Mouse (Mus musculus) liver, embryonic 11.5 days (tissue): Measurements from ENCODE around the gene Chkb. TPM values are rescaled to one million over a fixed set of nuclear protein-coding genes. Genes with fewer than 3 reads are reported as not detected.
"Not testable (repeated sequence)": the region's sequence is repeated elsewhere in the genome, so short reads cannot be mapped to it uniquely, and the experiment has no call there.

Experiments used
- ATAC-seq: fragments of 200-750 bp; cut with Nextera tagmentation; replicated peaks from 2 replicates; pipeline ENCODE4 v1.8.0; 2017; ENCODE audit warnings: moderate number of reproducible peaks, mild to moderate bottlenecking, moderate TSS enrichment, moderate library complexity; ENCODE audit not compliant: low FRiP score
- DNase-seq: peaks from one replicate; pipeline ENCODE4 v3.0.0-alpha.2; 2017; ENCODE audit warnings: low spot score
- H3K27ac ChIP-seq: fragments of 300-500 bp; sonication (generic); 2 replicates; pipeline ENCODE4 v1.5.1; 2014; ENCODE audit warnings: mild to moderate bottlenecking, low read depth, low read length, control low read depth
- H3K27me3 ChIP-seq: fragments of 300-500 bp; sonication (generic); replicated peaks from 2 replicates; pipeline ENCODE4 v1.6.1; 2014; ENCODE audit warnings: low read length, mixed read lengths; ENCODE audit not compliant: control insufficient read depth, insufficient read depth
- H3K36me3 ChIP-seq: fragments of 300-500 bp; sonication (generic); 2 replicates; pipeline ENCODE4 v1.6.1; 2014; ENCODE audit warnings: mild to moderate bottlenecking, low read length, moderate library complexity, mixed read lengths; ENCODE audit not compliant: control insufficient read depth, insufficient read depth
- H3K4me1 ChIP-seq: fragments of 300-500 bp; sonication (generic); replicated peaks from 2 replicates; pipeline ENCODE4 v1.6.1; 2014; ENCODE audit warnings: low read length, mixed read lengths; ENCODE audit not compliant: control insufficient read depth, insufficient read depth
- H3K4me2 ChIP-seq: fragments of 300-500 bp; sonication (generic); 2 replicates; pipeline ENCODE4 v1.6.1; 2014; ENCODE audit warnings: mild to moderate bottlenecking, control low read depth, moderate library complexity
- H3K4me3 ChIP-seq: fragments of 300-500 bp; sonication (generic); 2 replicates; pipeline ENCODE4 v1.5.1; 2014; ENCODE audit warnings: low read depth, low read length, control low read depth
- H3K9ac ChIP-seq: fragments of 300-500 bp; sonication (generic); 2 replicates; pipeline ENCODE4 v1.6.1; 2014; ENCODE audit warnings: low read depth, low read length, control low read depth
- H3K9me3 ChIP-seq: fragments of 300-500 bp; sonication (generic); 2 replicates; pipeline ENCODE4 v1.6.1; 2016; ENCODE audit warnings: low read length, inconsistent platforms, mixed read lengths; ENCODE audit not compliant: control insufficient read depth
- WGBS: fragments of 180-500 bp; shearing (Covaris S2); extraction: QIAGEN DNeasy Blood & Tissue Kit; methylation state at CpG from one replicate; pipeline ENCODE4 v1.1.7; 2014; 5-methylcytosine and 5-hydroxymethylcytosine counted together
- polyA plus RNA-seq: library from polyadenylated mRNA; unstranded; fragments of >200 nt; fragmentation: Nextera tagmentation; extraction: Ambion mirVana; gene quantifications from 2 replicates; pipeline ENCODE4 v1.2.1, GENCODE M21; 2014

The Chkb gene
- polyA plus RNA-seq, 1 experiment from 2014 or later = 47.5 TPM

- no peak overlapping the region for H3K9ac ChIP-seq
- no peak overlapping the region for H3K27ac ChIP-seq
- no peaks in the 10 kb centered on the region for H3K27me3 ChIP-seq
- 53% methylated on average over 3 of the region's 3 CpGs for WGBS
- H3K36me3 ChIP-seq = no peaks in the 10 kb centered on the region
- H3K4me3 ChIP-seq = no peak overlapping the region
- H3K4me1 ChIP-seq = peaks cover 2% of the 10 kb centered on the region; the same call in 1 of the 2 replicates
- no peak overlapping the region for H3K4me2 ChIP-seq
- no peak for ATAC-seq
- no peak for DNase-seq
- H3K9me3 ChIP-seq = no peaks in the 10 kb centered on the region
Observed at GRCm38 (mm10) chr15:89434136-89434535, 4.4 kb upstream of the Chkb start.

GRCm38 (mm10) chr15:89432946-89433345 is 3.2 kb upstream of the Chkb start:
- H3K36me3 ChIP-seq = no peaks in the 10 kb centered on the region
- H3K9me3 ChIP-seq = no peaks in the 10 kb centered on the region
- DNase-seq (no peak), ATAC-seq (no peak)
- H3K4me2 ChIP-seq = no peak overlapping the region
- 85% methylated on average over 4 of the region's 4 CpGs for WGBS
- no peak overlapping the region for H3K4me3 ChIP-seq
- H3K27me3 ChIP-seq = no peaks in the 10 kb centered on the region
- H3K4me1 ChIP-seq = peaks cover 8% of the 10 kb centered on the region
- H3K27ac ChIP-seq = no peak overlapping the region
- no peak overlapping the region for H3K9ac ChIP-seq

DNA sequence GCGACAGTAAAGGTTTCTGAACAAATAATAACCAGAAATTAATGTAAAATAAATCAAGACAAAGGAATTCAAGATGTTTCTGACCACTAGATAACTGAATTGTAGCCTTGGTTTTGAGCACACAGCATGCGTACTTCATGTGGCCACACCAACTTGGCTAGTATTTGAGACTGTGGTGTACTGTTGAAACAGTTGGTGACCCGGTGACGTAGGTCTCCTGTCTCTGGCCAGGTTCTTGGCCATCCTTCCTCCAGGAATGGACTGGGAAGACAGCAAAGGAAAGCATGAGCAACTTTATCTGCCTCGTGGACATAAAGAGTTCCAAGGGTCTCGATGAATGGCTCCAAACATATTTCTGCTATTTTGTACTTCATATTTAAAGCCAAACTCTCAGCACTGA is 2.1 kb upstream of the Chkb start:
- no peak overlapping the region for H3K4me2 ChIP-seq
- DNase-seq (no peak), ATAC-seq (no peak)
- H3K4me1 ChIP-seq = peaks cover 8% of the 10 kb centered on the region
- no peak overlapping the region for H3K27ac ChIP-seq
- H3K36me3 ChIP-seq = peaks cover 5% of the 10 kb centered on the region; the same call in 1 of the 2 replicates
- no peaks in the 10 kb centered on the region for H3K9me3 ChIP-seq
- 90% methylated on average over 6 of the region's 6 CpGs for WGBS
- no peak overlapping the region for H3K9ac ChIP-seq
- H3K4me3 ChIP-seq = no peak overlapping the region
- no peaks in the 10 kb centered on the region for H3K27me3 ChIP-seq

DNA sequence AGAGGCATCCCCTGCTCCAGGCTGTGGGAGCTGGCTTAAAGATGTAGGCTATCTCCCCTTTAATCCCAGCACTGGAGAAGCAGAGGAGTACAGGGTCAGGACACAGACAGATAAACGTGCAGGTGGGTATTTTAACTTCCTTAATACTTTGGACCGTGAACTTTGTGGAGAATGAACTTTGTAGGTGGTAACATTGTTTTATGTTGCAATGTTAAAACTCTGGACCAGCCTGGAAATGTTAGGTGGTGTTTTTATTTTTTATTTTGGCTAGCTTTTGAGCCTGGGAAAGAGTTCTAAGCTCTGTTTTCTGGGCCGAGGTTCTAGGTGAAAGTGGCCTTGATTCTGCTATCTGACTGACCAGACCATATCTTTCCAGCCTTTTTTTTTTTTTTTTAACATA is 1.6 kb upstream of the Chkb start:
- peaks cover 8% of the 10 kb centered on the region for H3K4me1 ChIP-seq
- H3K4me2 ChIP-seq = peak overlapping the region; percentile 38
- ATAC-seq (no peak), DNase-seq (no peak)
- no peak overlapping the region for H3K27ac ChIP-seq
- no peaks in the 10 kb centered on the region for H3K9me3 ChIP-seq
- no peak overlapping the region for H3K9ac ChIP-seq
- WGBS = 74% methylated on average over 3 of the region's 3 CpGs
- H3K36me3 ChIP-seq = peaks cover 7% of the 10 kb centered on the region; the same call in 1 of the 2 replicates
- H3K27me3 ChIP-seq = no peaks in the 10 kb centered on the region
- no peak overlapping the region for H3K4me3 ChIP-seq

- not testable (repeated sequence) for H3K36me3 ChIP-seq, H3K27ac ChIP-seq, H3K9me3 ChIP-seq, DNase-seq, ATAC-seq, H3K9ac ChIP-seq, H3K27me3 ChIP-seq
- Histone ChIP-seq H3K4me2 (peak overlapping the region; percentile 93), H3K4me1 (peaks cover 11% of the 10 kb centered on the region), H3K4me3 (peak overlapping the region; percentile 76; the same call in 1 of the 2 replicates)
- WGBS = 76% methylated on average over 9 of the region's 9 CpGs
Observed at GRCm38 (mm10) chr15:89430771-89431170, 1.1 kb upstream of the Chkb start.

- H3K36me3 ChIP-seq = peaks cover 7% of the 10 kb centered on the region; the same call in 1 of the 2 replicates
- peak overlapping the region; percentile 96 for H3K27ac ChIP-seq
- peak overlapping the region; percentile 86 for H3K9ac ChIP-seq
- peak overlapping the region; percentile 76 for H3K4me3 ChIP-seq
- 41% methylated on average over 6 of the region's 6 CpGs for WGBS
- no peaks in the 10 kb centered on the region for H3K27me3 ChIP-seq
- peaks cover 11% of the 10 kb centered on the region for H3K4me1 ChIP-seq
- no peaks in the 10 kb centered on the region for H3K9me3 ChIP-seq
- no peak for ATAC-seq
- peak overlapping the region; percentile 93 for H3K4me2 ChIP-seq
- DNase-seq = no peak
Observed at GRCm38 (mm10) chr15:89430341-89430740, 633 bp upstream of the Chkb start.

GRCm38 (mm10) chr15:89428821-89429351 is 822 bp downstream of the Chkb start:
- peak overlapping the region; percentile 86 for H3K9ac ChIP-seq

GRCm38 (mm10) chr15:89428136-89428790 is 1.4 kb downstream of the Chkb start:
- no peak overlapping the region for H3K27ac ChIP-seq
- no peaks in the 10 kb centered on the region for H3K27me3 ChIP-seq
- H3K4me3 ChIP-seq = peak overlapping the region; percentile 76
- H3K36me3 ChIP-seq = peaks cover 7% of the 10 kb centered on the region; the same call in 1 of the 2 replicates
- no peak for ATAC-seq
- peak overlapping the region; percentile 86; the same call in 1 of the 2 replicates for H3K9ac ChIP-seq
- WGBS = 85% methylated on average over 19 of the region's 19 CpGs
- H3K9me3 ChIP-seq = no peaks in the 10 kb centered on the region
- no peak for DNase-seq
- H3K4me2 ChIP-seq = peak overlapping the region; percentile 93
- peaks cover 8% of the 10 kb centered on the region for H3K4me1 ChIP-seq

More at GRCm38 (mm10) chr15:89428821-89429351, 822 bp downstream of the Chkb start:
- peak overlapping the region; percentile 96 for H3K27ac ChIP-seq
- peak; percentile 18 for ATAC-seq
- H3K27me3 ChIP-seq = no peaks in the 10 kb centered on the region
- peak overlapping the region; percentile 93 for H3K4me2 ChIP-seq
- H3K4me1 ChIP-seq = peaks cover 8% of the 10 kb centered on the region
- peak overlapping the region; percentile 76 for H3K4me3 ChIP-seq
- no peak for DNase-seq
- H3K9me3 ChIP-seq = no peaks in the 10 kb centered on the region
- WGBS = 9% methylated on average over 22 of the region's 22 CpGs
- peaks cover 7% of the 10 kb centered on the region; the same call in 1 of the 2 replicates for H3K36me3 ChIP-seq

DNA sequence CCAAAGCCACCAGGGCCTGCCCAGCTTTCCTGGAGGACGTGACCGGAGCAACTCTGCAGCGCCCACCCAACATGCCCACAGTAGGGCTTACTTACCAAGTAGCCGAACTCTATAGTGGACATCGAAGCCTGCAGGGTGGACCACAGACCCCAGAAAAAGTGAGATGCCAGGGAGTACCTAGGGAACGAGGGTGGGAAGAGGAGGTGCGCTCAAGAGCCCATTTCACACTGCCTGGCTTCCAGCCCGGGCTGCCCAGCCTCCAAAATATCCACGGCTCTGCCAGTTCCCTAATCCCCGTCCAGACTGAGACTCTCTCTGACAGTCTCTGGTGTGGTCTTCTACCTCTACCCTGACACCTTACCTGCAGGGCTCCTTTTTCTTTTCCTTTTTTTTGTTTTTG is 3.0 kb downstream of the Chkb start:
- WGBS = 93% methylated on average over 10 of the region's 10 CpGs
- DNase-seq (no peak), ATAC-seq (no peak)
- no peaks in the 10 kb centered on the region for H3K9me3 ChIP-seq
- no peak overlapping the region for H3K4me3 ChIP-seq
- H3K9ac ChIP-seq = no peak overlapping the region
- H3K4me2 ChIP-seq = no peak overlapping the region
- H3K27ac ChIP-seq = no peak overlapping the region
- H3K27me3 ChIP-seq = no peaks in the 10 kb centered on the region
- peaks cover 7% of the 10 kb centered on the region; the same call in 1 of the 2 replicates for H3K36me3 ChIP-seq
- H3K4me1 ChIP-seq = peaks cover 8% of the 10 kb centered on the region
